Mouse (Mus musculus) embryonic fibroblast, embryonic 13.5 days (primary cell): ENCODE results near the gene Iqsec1.

Experiments
- CTCF ChIP-seq: IDR thresholded peaks from 2 replicates; pipeline ENCODE4 v1.5.1; 2011; ENCODE audit warnings: mild to moderate bottlenecking, control low read depth, low read length, moderate library complexity, borderline replicate concordance; ENCODE audit not compliant: insufficient read depth
- POLR2A ChIP-seq: IDR thresholded peaks from 2 replicates; pipeline ENCODE4 v1.6.1; 2011; ENCODE audit warnings: low read depth, mild to moderate bottlenecking, control low read depth, low read length, moderate library complexity

GRCm38 (mm10) chr6:90880975-90881374, 107.5 kb downstream of the Iqsec1 start:
- TF ChIP-seq POLR2A (no peak), CTCF (no peak)
